Mouse (Mus musculus): Measurements from ENCODE around the gene Usp16.

Gene Usp16

DNA sequence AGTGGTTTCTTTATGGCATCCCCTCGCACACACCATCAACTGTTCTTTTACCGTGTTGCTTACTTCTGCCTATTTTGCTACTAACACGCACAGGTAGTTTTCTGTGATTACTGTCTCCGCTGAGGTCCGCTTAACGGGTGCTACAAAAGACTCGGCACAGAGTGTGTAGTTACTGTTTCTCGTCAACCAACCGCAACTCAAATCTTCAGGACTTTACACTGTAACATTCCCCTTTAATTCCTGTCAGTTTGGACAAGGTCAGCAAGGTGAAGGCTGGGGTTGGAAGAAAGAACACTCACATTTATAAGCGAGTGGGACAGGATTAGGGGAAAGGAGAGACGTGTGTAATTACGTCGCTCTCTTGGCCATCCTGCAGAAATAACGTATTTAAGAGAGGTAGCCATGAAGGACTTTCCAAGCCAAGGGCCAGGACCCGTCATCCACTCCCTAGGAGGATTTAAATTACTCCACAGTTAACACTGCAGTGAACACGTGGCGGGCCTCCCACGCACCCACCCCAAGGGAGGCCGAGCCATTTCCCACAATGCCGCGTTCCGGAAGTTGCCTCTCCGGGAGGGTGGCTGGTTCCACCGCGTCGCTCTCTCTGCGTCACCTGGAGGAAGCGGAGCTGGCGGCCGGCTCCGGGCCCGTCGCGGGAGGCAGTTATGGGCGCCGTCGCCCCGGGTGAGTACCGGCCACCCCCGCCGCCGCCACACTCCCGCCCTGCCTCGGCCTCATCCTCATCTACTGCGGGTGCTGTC is at the start of gene Usp16:
Usp16 (plus strand) TSS at position 285 of the 761 bp plus-strand sequence.
- peak; percentile 86 for DNase-seq (ENCODE audit: low read depth, low spot score)

GRCm38 (mm10) chr16:87405001-87405400 is 49.5 kb upstream of the Usp16 start:
- peak; percentile 5 for DNase-seq (ENCODE audit: low read depth, low spot score)

GRCm38 (mm10) chr16:87420662-87421061 is 33.8 kb upstream of the Usp16 start:
- DNase-seq (ENCODE audit: low read depth, low spot score), result no peak

GRCm38 (mm10) chr16:87427516-87427915 is 27.0 kb upstream of the Usp16 start:
- no peak for DNase-seq (ENCODE audit: low read depth, low spot score)

DNA sequence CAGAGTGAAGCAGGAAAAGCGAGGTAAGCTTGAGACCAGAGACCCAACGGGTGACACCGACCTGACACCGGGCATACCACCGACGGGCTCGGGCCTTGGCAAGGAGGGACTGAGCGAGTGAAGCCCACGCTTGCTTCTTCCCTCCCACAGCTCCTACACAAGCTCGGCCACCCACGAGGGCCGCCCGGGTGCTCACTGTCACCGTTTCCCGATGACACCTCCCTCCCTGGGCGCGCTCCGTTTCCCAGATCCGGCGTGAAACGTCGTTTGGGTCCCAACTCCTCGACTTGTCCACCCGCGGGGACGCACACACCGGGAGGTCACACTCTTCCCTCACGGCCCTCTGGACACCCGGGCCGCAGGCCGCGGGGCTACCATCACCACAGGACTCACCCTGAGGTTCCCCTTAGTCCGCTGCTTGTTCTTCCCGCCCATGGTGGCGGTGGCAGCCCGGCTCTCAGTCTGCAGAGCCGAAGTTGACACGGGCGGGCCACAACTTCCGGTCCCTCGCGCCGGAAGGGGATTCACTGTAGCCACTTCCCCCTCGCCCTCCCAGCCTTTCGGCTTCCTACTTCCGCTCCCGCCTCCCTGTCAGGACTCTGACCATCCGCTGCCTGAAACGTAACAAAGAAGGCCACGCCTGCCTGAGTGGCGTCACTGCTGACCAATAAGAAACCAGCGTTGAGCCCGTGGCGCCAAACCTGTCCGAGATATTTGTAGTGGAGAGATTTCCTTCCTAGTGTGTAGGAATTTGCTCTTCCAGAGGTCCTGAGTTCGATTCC is 22.3 kb upstream of the Usp16 start, which contains the start of gene Ltn1:
Ltn1 (minus strand) TSS at position 580 of the 782 bp plus-strand sequence.
- peak; percentile 99 for DNase-seq (ENCODE audit: low read depth, low spot score)

GRCm38 (mm10) chr16:87434266-87434665 is 20.2 kb upstream of the Usp16 start:
- DNase-seq (ENCODE audit: low read depth, low spot score), result no peak

- no peak for DNase-seq (ENCODE audit: low read depth, low spot score)
Observed at GRCm38 (mm10) chr16:87434946-87435345, 19.6 kb upstream of the Usp16 start.

DNA sequence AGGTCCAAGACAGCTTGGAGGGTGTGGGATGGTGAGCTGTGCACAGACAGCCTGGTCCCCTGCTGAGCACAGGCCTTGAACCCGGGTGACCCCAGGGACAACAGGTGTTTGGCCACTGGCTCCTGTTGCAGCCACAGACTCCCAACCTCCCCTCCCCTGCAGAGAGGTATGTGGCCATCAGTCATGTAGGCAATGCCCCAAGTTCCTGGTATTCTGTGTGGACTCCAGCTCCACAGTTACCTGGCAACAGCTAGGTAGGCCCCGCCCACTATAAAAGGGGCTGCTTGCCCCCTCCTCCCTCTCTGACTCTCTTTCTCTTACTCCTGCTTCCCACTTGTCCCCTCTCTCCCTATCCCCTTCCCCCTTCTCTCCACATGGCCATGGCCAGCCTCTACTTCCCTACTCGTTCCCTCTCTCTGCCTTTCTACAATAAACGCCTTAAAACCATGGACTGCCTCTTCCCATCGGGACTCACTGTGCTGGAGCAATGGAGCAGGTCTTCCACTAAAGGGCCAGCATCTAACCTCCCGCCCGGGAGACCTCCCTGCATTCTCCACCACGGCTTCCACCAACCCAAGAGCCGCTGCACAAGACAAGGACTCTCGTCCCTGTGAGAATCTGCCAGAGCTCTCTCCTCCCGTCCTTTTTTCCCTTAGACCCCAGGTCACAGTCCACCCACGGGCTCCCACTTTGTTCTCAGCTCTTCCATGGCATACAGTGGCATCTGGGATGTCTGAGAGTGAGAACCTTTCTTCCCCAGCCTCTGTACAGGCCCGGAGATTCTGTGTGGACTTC is 18.9 kb upstream of the Usp16 start:
- no peak for DNase-seq (ENCODE audit: low read depth, low spot score)

DNA sequence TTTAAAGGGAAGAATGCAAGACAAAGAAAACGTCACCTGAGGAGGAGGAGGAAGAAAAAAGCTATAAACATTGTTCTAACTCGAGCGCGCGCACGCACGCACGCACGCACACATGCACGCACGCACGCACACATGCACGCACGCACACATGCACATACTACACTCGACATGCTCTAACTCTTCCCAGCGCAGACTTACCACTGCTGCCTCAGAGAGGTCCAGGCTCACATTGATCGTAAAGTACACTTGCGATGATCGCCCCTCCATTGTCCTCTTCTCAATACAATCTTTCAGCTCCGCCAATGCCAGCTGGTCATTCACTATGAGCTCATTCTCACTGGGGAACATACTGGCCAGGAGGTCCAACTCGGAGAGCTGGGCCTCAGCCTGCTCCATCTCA is 17.4 kb upstream of the Usp16 start:
- no peak for DNase-seq (ENCODE audit: low read depth, low spot score)

GRCm38 (mm10) chr16:87438697-87439096 is 15.8 kb upstream of the Usp16 start:
- DNase-seq (ENCODE audit: low read depth, low spot score), result no peak

- peak; percentile 92 for DNase-seq (ENCODE audit: low read depth, low spot score)
Observed at GRCm38 (mm10) chr16:87440184-87440686, 14.3 kb upstream of the Usp16 start, which contains the start of gene Rwdd2b. Rwdd2b (minus strand) TSS chr16:87440573.

DNA sequence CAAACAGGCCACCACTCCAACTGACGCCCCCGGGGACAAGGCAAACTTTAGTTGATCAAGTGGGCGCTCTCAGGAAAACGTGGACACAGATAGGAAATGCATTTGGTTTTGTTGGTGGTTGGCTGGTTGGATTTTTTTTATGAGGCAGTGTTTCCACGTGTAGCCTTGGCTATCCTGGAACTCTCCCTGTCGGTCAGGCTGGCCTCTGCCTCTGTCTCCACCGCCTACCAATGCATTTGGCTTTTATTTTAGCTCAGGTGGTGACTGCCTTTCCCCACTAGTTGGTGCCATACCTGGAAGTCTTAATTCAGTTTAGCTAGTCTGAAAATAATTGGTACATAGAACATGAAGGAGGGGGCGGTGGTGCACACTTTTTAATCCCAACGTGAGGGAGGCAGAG is 13.4 kb upstream of the Usp16 start:
- peak; percentile 19 for DNase-seq (ENCODE audit: low read depth, low spot score)

DNA sequence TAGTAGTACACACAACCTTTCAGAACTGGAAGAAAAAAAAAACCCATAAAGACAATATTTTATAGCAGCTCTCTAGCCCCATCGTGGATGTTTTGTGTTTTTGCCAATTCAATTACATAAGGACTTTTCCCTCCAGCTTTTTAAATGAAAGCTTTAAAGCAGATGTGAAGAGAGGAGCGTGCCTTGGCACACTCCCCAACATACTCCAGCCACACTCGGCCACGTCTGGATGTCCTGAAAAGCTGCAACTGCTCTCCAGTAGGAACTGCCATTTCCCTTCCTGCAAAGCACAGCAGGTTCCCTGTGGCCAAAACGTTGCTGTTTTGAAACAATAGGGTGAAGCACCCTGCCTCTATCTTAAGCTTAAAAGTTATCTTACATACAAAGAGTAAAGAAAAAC is 12.2 kb upstream of the Usp16 start:
- DNase-seq (ENCODE audit: low read depth, low spot score), result no peak

DNA sequence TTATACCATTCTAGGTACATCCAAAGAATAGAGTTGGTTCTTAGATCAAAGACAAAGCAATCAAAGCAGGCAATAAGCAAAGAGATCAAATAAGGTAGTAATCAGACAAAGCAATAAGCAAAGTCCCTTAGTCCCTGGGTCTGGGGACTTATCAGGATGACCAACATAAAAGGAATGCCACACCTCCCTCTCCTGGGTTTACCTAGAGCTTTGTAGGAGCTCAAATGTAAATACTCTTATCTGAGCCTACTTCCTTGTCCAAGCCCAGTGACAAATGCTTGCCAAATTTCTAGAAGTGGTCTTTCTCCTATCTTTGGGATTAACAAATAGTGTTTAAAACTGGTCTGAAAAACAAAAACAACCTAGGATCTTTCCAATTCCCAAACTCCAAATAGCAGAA is 11.3 kb upstream of the Usp16 start:
- no peak for DNase-seq (ENCODE audit: low read depth, low spot score)

GRCm38 (mm10) chr16:87444071-87444470 is 10.4 kb upstream of the Usp16 start:
- no peak for DNase-seq (ENCODE audit: low read depth, low spot score)

GRCm38 (mm10) chr16:87445110-87445509 is 9.4 kb upstream of the Usp16 start:
- no peak for DNase-seq (ENCODE audit: low read depth, low spot score)

DNA sequence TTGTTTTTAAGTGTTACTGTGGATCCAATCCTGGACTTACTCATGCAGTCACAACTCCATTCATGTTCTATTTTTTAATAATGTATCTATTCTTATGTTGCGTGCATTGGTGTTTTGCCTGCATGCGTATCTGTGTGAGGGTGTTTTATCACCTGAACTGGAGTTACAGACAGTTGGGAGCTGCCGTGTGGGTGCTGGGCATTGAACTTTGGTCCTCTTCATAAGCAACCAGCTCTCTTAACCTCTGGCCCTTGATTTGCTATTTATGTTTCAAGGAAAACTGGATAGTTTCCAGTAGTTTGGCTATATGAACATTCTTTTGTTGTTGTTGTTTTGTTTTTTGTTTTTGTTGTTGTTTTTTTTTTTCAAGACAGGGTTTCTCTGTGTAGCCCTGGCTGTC is 9.0 kb upstream of the Usp16 start:
- no peak for DNase-seq (ENCODE audit: low read depth, low spot score)

DNA sequence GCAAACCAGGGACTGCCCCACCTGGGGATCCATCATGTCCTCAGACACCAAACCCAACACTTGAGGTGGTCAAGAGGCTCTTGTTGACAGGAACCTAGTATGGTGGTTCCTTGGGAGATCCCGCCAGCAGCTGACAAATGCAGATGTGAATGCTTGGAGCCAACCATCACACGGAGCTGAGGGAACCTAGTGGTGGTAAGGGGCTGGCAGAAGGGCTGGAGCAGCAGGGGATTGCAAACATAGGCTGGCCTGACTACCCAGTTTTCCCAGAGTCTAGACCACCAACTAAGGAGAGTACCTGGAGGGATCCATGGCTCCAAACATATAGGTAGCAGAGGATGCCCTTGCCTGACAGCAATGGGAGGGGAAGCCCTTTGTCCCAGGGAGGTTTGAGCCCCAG is 1.3 kb upstream of the Usp16 start:
- no peak for DNase-seq (ENCODE audit: low read depth, low spot score)

DNA sequence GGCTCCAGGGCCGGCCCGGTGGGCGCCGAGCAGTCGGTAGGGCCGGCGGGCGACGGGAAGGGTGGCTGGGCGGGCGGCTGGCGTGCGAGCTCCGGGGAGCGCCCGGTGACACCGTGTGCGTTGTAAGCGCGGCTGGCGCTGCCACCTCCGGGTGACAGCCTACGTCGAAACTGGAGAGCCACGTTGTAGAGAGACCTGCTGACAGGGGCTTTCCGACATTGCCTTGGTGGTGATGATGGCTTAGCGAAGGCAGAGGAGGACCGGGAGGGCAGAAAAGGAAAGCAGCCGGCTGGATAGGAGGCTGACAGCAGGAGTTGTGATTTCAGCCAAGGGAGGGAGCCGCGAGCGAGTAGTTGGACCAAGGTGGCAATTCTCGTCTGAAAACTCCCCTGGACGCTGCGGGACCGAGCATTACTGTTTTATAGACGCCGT is 693 bp downstream of the Usp16 start:
- DNase-seq (ENCODE audit: low read depth, low spot score), result peak; percentile 18

GRCm38 (mm10) chr16:87458752-87459151 is 4.2 kb downstream of the Usp16 start:
- DNase-seq (ENCODE audit: low read depth, low spot score), result no peak

- DNase-seq (ENCODE audit: low read depth, low spot score), result no peak
Observed at GRCm38 (mm10) chr16:87470579-87470978, 16.1 kb downstream of the Usp16 start.

GRCm38 (mm10) chr16:87484367-87484766 is 29.9 kb downstream of the Usp16 start:
- DNase-seq (ENCODE audit: low read depth, low spot score), result no peak

Data from forelimb bud, embryonic 11.5 days (tissue).